Mouse (Mus musculus): ENCODE data around the gene Dnaaf2.
"Not testable (repeated sequence)": the region's sequence is repeated elsewhere in the genome, so short reads cannot be mapped to it uniquely, and the experiment has no call there.

Dnaaf2 gene

DNA sequence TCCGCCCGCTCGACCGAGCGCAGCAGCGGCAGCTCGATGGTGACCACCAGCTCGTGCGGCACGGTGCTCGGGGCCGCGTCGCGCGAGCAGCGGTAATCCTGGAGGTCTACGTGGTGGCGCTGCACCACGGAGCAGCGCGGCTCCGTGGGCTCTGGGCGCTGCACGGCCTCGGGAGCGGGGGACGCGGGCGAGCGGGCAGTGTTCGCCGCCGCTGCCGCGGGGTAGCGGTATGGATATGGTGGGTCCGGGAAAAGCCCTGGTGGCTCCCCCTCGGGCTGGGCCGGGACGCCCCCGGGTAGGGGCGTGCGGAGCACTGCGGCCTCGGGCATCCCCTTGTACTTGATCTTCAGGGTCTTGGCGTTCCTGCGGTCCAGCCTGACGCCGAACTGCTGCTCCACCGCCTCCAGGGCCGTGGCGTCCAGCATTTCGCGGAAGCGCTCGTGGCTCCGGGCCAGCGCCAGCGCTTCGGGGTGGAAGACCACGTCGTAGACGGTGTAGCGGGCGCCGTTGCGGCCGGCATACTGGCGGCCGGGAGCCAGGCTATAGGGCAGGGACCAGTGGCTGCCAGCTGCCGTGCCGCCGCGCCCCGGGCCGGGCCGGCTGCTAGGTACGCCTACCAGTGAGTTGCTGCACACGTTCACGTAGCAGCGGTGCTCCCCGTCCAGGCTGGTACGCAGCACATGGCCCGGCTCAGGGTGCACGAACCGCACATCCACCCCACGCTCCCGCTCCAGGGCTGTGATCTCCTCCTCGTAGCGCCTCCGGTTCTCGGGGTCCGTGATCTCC, 658 bp downstream of the Dnaaf2 start:
- no peak for DNase-seq (ENCODE audit: low read depth, low spot score)

DNA sequence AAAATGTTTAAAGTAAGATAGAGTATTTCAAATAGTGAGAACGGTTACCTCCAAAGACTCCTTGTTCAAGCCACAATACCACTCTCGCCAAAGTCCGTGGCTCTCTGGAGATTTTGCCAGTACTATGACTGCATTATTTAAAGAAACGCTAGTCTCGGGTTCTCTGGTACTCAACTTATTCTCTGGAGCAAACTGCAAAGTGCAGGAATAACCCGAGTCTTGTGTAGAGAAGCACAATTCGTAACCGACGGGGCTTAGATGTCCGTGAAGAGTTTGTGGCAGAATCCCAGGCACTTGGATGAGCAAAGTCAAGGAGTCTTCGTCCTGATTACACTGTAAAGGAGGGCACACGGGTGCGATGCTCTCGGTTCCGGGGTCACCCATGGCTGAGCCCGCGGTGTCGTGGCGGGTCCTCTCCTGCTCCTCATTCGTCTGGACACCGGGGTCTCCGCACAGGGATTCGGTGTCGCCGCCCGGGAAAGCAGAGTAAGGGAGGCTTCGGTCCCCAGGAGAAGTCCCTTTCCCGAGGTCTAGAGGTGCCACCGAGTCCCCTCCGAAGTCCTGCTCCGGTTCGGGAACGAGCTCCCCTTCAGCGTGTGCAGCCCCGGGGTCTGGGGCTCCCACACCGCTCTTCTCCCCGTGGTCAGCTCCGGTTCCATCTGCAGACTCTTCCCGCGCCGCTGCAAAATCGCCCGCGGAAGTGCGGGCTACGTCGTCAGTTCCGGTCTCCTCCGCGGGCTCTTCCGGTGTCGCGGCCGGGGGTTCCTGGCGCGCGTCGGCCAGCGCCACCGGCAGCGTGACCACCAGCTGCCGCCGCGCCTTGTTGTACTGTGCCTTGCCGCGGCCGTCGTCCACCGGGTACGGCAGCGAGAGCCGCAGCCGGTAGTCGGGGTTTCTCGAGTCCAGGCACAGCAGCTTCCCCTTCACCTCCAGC, 1.5 kb downstream of the Dnaaf2 start, which contains the start of gene Gm49383:
Gene Gm49383, minus strand, starts transcription at position 661 of the 934 bp plus-strand sequence.
- peak; percentile 56 for DNase-seq (ENCODE audit: low read depth, low spot score)

DNA sequence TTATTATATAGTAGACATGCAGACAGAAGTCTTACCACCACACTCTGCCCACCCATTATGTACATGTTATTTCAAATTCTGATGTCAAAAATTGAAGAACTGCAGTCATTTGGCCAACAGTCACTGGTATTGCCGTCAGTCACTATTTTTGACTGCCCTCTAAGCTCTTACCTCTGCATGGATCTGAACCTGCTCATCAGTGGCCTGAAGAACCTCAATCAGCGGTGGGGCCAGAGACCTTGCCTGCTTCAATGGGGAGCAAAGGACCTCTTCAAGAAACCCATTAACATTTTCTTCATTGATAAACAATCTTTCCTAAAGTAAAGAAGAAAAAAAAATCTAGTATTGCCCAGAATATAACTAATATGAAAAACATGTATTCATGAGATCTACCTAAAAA, 5.6 kb downstream of the Dnaaf2 start:
- no peak for DNase-seq (ENCODE audit: low read depth, low spot score)

DNA sequence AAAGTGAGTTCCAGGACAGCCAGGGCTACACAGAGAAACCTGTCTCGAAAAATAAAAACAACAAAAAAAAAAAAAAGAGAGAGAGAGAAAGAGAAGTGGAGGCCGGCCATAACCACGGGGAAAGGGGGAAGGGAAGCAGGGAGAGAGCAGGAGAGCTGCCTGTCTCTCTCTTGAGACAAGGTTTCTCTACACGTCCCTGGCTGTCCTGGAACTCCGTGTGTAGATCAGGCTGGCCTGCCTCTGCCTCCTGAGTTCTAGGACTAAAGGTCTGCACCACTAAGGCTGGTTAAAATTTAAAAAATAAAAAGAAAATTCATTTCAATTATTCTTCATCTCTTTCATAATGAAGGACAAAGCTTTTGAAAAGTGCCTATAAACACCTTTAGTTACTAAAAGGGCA, 6.8 kb downstream of the Dnaaf2 start:
- no peak for DNase-seq (ENCODE audit: low read depth, low spot score)

DNA sequence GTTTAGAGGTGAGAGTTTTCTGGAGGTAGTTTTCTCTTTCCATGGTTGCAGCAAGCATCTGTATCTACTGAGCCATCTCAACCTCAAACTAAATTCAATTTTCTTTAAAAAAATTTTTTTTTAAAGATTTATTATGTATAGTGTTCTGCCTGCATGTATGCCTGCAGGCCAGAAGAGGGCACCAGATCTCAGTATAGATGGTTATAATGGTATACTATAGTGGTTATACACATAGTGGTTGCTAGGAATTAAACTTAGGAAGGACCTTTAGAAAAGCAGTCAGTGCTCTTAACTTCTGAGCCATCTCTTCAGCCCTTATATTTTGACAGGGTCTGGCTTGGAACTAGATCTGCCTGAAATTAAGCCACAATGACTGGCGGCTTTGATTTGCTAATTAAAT, 7.7 kb downstream of the Dnaaf2 start:
- no peak for DNase-seq (ENCODE audit: low read depth, low spot score)

DNA sequence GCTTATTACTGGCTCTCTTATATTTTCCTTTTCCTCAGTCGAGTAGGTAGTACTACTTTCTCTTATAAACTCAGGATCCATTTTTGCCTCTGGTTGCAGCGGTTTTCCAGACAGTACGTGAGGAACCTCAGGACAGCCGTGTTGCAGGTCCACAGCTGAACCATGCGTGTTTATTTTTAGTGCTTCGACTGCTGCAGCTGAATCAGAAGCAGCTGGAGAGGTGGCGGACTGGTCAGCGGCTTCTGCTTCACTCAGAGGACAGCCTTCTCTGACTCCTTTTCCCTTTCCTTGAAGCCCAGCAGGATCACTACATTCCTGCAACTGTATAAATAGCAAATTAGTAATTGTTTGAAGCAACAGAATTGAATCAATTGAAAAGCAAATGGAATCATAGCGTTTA, 8.2 kb downstream of the Dnaaf2 start:
- DNase-seq (ENCODE audit: low read depth, low spot score): no peak

DNA sequence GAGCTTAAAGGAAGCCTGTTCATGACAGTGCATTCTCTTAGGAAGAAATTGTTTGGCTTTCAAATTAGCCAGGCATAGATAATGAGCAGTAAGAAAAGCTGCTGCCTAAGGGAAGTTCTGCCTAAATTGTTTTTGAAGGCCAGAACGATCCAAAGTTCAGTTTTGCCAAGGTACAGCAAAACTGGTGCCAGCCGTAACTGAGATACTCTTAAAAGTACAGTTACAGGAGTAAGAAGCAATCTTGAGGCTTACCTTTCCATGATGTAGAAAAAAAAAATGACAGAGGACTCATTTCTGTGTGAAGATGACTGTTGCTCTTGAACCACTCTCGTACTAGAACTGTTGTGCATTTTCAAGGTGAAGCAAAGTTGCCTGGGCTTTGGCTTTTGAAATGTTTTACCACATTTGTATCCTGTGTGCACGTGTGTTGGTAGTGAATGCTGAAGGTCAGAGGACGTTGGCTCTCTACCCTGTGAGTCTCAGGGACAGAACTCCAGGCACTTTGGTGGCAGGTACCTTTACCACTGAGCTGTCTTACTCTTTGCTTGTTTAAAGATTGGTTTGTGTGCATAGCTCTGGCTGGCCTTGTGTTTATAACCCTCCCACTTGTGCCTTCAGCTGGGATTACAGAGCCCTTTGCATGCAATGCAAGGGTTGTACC, 11.3 kb downstream of the Dnaaf2 start:
- no peak for DNase-seq (ENCODE audit: low read depth, low spot score)

DNA sequence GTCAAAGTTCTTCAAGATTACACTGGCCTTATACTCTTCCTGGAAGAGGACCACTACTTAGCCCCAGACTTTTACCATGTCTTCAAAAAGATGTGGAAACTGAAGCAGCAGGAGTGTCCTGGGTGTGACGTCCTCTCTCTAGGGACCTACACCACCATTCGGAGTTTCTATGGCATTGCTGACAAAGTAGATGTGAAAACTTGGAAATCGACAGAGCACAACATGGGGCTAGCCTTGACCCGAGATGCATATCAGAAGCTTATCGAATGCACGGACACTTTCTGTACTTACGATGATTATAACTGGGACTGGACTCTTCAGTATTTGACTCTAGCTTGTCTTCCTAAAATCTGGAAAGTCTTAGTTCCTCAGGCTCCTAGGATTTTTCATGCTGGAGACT, 12.9 kb downstream of the Dnaaf2 start:
- no peak for DNase-seq (ENCODE audit: low read depth, low spot score)

DNA sequence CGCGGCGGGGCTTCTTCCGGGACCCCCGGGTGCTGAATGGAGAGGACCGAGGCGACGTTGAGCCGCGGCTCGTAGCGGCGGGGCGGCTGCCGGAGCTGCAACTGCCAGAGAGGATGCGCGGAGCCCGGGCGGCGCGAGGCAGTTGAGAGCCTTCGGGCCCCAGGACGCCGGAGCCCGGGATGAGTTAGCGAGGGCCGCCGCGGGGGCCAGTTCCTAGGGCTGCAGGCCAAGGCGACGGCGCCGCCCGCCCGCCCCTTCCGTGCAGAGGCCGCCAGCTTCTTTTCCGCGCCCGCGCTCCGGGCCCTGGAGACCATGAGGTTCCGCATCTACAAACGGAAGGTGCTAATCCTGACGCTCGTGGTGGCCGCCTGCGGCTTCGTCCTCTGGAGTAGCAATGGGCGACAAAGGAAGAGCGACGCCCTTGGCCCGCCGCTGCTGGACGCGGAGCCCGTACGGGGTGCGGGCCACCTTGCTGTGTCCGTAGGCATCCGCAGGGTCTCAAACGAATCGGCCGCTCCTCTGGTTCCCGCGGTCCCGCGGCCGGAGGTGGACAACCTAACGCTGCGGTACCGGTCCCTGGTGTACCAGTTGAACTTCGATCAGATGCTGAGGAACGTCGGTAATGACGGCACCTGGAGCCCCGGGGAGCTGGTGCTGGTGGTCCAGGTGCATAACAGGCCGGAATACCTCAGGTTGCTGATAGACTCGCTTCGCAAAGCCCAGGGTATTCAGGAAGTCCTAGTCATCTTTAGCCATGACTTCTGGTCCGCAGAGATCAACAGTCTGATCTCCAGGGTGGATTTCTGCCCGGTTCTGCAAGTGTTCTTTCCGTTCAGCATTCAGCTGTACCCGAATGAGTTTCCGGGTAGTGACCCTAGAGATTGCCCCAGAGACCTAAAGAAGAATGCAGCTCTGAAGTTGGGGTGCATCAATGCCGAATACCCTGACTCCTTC, 13.6 kb downstream of the Dnaaf2 start:
- DNase-seq (ENCODE audit: low read depth, low spot score): no peak

DNA sequence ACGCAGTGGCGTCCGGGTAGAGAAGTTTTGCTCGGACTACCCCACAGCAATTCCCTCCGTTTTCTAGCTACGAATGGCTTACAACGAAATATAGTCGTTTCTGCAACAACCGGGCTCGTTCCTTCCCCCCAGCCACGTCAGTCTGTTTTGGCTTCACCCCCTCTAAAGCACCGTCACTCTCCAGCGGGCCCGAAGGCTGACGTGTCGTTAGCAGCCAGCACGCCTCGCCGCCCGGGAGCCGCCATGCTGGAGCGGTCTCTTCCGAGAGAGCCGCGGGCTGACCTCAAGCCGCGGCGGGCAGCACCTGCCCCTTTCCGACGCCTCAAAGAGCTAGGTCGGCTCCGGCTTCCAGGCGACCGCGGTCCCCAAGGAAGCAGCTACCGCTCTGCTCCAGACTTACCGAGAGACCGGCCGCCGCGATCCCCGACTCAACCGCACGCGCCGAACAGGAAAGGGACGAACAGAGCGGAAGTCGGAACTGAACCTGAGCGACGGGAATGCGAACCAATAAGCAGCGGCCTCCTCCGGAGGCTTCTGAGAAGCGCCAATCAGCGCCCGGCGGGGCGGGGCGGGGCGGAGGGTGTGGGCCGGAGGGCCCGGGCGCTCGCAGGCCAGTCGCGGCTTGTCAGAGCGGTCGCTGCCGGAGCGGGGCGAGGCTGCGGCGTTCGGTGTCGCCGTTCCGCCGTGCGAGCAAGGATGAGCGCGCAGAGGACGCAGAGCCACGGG, 14.5 kb downstream of the Dnaaf2 start, which contains the start of the genes Rpl36al and Mgat2:
Gene Rpl36al, minus strand, starts transcription at position 501 of the 726 bp plus-strand sequence.
Gene Mgat2, plus strand, starts transcription at position 575 of the 726 bp plus-strand sequence.
- DNase-seq (ENCODE audit: low read depth, low spot score): peak; percentile 96

DNA sequence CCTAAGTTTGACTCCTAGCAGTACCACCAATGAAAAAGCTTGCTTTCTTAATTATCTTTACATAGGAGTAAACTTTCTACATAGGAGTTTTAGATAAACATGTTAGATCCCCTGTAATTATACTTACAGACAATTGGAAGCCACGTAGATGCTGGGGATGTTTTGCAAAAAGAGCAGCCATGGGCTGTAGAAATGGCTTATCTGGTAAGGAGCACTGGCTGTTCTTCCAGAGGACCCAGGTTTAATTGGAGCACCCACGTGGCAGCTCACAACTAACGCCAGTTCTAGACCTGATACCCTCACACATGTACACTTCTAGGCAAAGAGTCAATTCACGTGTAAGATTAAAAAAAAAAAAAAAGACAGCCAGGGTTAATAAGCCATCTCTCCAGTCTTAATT, 16.4 kb downstream of the Dnaaf2 start:
- no peak for DNase-seq (ENCODE audit: low read depth, low spot score)

DNA sequence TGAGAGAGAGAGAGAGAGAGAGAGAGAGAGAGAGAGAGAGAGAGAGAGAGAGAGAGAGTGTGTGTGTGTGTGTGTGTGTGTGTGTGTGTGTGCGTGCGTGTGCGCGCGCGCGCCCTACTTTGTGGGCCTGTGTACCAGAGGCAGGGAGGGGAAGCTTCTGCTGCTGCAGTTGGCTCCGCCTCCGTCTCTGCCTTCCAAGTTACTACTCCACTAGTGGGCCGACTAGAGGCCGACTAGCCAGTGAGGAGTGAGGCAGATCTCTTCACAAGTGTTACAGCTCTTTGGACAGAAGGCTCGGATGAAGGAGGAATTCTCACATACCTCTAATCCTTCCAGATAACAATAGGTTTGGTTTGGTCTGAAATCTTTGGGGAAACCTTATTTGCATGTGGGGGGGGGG, 18.9 kb downstream of the Dnaaf2 start:
- DNase-seq (ENCODE audit: low read depth, low spot score): no peak

DNA sequence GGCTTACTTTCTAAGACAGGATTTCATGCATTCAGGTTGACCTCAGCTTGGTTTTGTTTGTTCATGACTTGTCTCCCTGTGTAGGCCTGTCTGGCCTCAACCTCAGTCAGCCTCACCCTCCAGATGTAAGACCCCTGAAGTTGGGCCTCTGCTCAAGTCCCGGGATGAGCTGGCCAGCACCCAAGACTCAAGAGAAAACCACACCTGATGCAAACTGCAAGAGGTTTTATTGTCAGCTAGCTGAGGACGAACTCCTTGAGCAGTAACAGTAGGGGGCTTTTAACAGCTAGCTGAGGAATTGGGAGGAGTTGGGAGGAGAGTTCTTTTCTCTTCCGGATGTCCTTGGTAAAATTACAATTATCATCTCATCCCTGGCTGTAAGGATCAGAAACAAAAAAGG, 20.7 kb downstream of the Dnaaf2 start:
- DNase-seq (ENCODE audit: low read depth, low spot score): no peak

DNA sequence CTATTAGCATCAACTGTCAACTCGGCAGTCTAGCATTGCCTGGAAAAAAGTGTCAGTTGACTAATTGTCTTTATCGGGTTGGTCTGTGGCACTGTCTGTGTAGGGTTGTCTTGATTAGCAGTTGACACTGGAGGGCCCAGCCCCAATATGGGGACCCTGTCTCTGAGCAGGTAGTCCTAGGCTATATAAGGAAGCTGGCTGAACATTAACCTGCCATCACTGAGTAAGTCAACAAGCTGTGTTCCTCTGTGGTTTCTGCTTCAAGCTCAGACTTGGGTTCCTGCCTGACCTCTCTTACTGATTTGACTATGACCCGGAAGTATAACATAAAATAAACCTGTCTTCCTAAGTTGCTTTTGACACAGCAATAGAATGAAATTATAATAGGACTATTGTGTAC, 22.3 kb downstream of the Dnaaf2 start:
- DNase-seq (ENCODE audit: low read depth, low spot score): no peak

DNA sequence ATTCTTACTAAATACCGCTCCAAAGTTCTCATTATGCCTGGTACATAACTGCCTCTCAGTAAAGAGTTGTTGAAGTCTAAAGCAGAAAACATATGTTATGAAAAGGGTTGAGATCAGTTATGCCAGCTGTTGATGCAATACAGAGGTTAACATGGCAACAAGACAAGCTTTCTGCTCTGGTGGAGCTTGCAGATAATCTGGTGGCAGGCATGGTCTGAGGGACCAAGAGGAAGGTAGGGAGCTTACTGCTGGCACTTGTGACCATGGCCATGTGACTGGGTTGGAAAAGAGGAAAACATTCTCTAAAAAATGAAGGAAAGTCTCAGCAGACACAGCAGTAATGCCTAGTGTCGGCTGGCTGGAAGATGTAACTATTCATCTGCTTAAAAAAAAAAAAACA, 26.9 kb downstream of the Dnaaf2 start:
- no peak for DNase-seq (ENCODE audit: low read depth, low spot score)

DNA sequence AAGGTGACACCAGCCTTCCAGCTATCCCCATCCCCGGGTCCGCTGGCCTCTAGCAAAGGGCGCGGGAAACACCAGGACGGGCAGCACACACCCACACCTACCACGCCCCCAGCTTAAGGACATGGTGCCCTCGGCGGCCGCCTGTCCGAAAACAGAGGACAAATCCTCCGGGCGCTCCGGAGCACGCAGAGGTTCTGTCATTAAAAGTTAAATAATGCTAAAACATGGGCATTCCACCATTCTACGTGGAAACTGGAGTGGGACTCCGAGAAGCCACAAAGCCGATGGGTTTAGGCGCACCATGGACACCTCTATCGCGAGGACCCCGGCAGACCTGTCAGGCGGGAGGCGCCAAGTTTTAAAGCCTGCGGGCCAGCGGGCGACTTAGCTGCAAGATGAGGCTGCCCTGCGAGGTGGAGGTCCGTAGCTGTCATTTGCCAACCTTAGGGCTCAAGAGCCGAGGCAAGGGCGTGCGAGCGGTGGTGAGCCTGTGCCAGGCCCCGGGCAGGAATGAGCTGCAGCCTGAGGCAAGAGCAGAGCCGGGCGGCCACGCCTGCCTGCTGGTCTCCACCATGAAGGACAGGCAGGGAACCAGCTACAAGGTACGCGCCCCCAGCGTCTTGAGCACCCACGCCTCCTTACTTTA, 29.6 kb downstream of the Dnaaf2 start, which contains the start of gene Lrr1:
Gene Lrr1, plus strand, starts transcription at position 354 of the 646 bp plus-strand sequence.
- DNase-seq (ENCODE audit: low read depth, low spot score): peak; percentile 63

DNA sequence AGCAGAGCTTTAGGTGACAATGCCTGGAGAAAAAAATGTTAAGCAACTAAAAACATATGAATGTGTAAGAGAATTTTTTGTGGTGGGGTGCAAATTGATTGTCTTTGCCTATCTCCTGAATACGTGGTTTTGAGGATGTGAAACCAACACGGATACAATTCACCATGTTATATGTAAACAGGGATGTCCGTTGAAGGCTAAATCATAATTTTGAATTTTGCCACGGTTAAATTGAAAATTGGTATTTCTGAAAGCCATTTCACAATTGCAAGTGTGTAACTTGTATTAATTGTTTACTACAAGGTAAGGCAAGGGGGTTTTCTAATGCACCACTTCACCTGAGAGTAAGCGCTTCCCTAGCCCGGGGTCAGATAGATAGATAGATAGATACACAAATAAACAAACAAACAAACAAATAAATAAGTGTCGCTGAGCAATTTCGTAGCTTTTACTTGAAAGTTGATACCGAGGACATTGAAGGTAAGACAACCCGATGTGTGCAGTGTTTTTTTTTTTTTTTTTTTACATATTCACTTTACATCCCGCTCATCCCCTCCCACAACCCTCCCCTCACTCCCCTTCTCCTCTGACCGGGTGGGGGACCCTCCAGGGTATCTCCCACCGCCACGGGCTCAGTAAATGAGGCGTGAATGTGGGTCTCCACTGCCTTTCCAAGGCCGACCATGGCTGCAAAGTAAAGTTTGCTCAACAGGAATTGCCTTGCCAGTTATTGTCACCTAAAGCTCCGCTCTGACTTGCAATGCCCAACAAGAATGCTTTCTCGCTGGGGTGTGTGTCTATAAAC, 30.4 kb downstream of the Dnaaf2 start:
- DNase-seq (ENCODE audit: low read depth, low spot score): no peak

DNA sequence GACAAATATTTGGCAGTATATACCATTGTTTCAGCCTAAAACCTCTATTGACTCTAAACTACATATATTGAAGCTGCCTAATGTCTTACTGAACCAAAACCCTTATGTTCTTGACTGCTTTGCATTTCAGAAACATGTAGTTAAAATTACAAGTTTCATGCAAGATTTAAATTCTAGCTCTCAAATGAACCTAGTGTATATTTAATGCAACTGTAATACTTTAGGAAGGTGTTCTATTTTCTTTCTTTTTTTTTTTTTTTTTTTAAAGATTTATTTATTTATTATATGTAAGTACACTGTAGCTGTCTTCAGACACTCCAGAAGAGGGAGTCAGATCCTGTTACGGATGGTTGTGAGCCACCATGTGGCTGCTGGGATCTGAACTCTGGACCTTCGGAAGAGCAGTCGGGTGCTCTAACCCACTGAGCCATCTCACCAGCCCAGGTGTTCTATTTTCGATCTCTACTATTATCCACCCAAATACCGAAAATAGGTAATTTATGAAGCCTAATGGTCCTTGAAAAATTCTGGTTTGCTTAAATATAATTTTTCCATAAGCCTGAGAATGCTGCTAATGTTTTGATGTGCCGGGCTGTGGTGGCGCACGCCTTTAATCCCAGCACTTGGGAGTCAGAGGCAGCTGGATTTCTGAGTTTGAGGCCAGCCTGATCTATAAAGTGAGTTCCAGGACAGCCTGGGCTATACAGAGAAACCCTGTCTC, 31.2 kb downstream of the Dnaaf2 start:
- DNase-seq (ENCODE audit: low read depth, low spot score): not testable (repeated sequence)
